Mouse (Mus musculus) embryo, embryonic 10 days (tissue): ENCODE results near the gene Gm30302.

Experiments
- DNase-seq: peaks from one replicate; pipeline ENCODE4 v3.0.0-alpha.2; 2015; ENCODE audit warnings: low spot score

The Gm30302 gene

GRCm38 (mm10) chr13:49738011-49738410, 60.8 kb downstream of the Gm30302 start:
- DNase-seq = no peak

DNA sequence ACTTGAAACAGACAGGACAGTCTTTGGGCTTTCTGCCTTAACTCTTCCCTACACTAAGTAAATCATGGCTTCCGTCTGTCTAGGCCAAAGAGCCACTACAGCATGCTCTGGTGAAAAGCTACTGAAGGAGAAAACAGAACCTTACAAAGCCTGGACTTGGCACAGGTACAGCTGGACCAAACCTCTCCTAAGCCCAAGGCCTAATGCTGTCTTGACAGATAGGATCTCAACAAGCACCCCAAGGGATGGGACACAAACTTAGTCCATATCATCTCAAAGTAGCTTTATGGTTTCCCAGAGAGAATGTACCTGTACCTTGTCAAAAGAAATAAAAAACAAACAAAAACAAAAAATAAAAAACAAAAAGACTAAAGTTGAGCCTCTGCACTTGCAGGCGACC, 62.4 kb downstream of the Gm30302 start:
- DNase-seq = no peak
